Mouse (Mus musculus): ENCODE data around the gene Ecsit.
"Not testable (repeated sequence)": the region's sequence is repeated elsewhere in the genome, so short reads cannot be mapped to it uniquely, and the experiment has no call there.

Ecsit gene

DNA sequence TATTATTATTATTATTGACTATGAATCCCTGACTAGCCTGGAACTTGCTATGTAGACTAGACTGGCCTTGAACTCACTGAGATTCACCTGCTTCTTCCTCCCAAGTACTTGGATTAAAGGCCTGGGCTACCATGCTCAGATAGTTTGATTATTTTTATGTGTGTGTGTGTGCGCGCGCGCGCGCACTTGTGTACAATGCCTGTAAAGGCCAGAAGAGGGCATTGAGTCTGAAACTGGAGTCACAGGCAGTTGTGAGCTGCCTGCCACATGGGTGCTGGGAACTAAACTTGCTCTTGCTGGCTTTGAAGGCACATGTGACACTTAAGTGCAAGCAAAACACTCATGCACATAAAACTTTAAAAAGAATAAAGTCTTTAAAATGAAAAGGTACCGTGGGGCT, 4.0 kb upstream of the Ecsit start:
- no peak for DNase-seq

DNA sequence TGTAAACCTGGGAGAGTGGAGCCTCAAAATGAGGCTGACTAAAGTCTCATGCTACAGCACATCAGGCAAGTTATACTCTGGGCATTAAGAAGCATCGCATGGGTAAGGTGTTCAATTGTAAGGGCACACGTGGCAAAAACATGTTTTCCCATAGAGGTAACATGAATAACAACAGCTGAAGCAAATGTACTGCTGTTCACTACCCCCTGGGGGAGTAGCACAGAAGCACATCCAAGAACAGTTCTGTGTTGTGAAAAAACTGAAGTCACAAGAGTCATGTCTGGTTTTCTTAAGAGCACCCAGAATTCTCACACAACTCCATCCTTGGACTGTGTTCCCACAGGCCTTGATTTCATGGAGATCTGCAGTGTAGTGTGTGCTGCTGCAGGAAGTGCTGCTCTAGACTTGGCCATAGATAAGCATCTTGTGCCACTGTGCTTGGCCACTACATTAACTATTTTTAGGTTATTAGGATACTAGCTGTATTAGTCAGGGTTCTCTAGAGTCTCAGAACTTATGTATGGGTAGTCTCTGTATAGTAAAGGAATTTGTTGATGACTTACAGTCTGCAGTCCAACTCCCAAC, 1.9 kb upstream of the Ecsit start:
- DNase-seq = no peak

DNA sequence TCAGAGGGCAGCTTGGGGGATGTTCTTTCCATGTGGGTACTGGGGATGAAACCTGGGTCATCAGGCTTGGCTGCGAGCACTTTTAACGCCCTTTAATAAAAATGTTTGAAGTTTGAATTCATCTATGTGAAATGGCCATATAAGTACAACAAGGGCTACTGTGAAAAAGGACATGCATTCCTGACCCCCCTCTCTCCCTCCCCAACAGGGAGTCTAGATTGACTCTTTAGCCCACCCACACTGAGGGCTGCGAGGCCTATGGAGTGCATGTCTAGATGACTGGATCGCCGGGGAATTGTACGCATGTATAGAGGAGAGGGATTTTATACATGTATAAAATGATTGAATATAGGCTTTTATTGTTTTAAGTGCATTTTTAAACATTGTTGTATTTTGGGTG, 774 bp upstream of the Ecsit start:
- DNase-seq = no peak

DNA sequence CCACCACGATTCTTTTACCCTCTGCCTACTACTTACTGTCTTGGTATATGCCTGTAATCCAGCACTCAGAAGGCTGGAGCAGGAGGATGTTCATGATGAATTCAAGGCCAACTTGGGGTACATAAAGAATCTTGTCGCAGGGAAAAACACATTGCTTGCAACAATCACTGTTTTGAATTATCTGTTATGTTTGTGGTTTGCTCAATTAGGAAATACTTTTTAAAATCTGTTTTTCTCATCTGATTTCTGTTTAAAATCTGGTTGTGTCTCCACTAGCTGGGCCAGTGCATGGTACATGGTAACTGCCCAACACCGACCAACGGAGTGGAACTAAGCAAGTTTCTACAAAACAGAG, 594 bp downstream of the Ecsit start:
- no peak for DNase-seq

DNA sequence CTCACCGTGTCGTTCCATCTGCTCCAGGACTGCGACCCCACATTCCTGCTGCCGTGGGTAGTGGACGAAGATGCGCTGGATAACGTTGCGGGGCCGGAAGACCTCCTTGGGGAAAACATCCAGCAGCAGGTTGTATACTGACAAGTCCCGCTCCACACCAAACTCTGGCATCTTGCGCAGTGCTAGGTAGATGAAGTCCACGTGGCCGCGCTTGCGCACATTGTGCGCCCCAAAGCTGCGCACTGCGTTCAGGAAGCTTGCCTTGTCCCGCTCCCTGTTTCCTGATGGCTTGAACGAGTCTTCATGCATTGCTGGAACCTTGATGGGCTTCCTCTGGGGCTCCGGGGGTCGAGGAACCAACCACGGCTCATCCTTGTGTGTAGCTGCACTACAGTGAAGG, 9.0 kb downstream of the Ecsit start:
- no peak for DNase-seq

DNA sequence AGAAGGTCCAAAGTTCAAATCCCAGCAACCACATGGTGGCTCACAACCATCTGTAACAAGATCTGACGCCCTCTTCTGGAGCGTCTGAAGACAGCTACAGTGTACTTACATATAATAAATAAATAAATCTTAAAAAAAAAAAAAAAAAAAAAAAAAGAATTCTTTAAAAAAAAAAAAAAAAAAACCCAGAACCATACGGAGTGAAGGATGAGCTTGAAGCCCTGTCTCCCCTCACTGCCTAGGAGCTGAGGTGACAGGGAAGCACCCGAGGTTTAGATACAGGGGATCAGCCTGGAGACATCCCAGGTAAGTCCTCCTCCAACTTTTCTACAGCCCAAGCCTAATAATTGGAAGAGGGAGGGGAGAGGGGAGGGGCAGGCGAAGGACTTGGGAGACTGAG, 9.5 kb downstream of the Ecsit start:
- not testable (repeated sequence) for DNase-seq

DNA sequence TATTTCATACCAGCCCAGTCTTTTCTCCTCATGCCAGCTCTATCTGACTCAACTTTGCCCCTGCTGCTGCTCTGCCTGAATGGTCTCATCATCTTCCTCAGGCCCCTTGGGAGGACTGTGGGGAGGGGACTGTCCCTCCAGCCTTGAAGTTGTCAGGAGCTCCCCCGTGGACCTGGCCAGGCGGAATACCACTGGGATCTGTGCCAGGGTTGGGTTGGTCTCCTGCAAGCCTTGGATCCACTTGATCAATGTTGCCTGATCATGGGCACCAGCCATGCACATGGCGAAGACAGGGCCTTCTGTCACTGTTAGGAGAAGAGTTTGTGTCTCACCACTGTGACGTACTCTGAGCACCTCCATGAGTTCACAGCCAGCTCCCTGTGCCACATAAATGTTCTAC, 13.0 kb downstream of the Ecsit start:
- no peak for DNase-seq

DNA sequence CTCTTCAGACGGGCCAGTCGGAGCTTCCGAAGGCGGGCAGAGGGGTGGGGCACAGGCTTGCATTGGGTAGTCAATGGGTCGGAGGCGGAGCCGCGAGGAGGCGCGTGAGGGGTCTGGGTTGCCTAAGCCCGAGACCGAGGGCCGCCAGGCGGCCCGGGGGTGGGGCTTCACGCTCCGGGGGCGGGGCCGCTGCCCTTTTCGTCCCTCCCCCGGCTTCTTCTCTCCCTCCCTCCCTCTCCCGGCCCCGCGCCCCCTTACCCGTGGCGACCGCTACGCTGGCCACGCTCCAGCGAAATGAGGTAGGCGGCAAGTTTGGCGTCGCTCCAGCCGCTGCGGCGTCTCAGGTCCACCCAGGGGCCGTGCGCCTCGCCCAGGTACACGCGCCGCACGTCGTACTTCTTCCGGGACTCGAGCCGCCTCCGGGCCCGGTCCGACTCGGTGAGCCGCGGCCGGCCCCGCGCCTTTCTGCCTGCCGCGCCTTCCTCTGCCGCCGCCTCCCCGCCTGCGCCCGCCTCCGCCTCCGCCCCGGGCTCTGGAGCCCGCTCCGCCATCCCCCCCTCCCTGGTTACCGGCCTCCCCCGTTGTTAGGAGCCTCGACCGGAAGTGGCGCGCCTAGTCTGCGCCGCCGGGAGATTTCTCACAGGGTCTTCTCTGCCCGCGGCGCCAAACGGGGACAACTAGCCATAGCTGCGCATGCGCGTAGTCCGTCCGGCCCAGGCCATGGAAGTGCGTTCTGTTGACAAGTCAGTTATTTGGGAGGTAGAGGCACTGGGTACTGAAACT, 14.3 kb downstream of the Ecsit start, which contains the start of the genes Gm49318 and Zfp653:
TSS of gene Gm49318 (minus strand) at position 469 of the 783 bp plus-strand sequence.
TSS of gene Zfp653 (minus strand) at position 586 of the 783 bp plus-strand sequence.
- peak; percentile 98 for DNase-seq

DNA sequence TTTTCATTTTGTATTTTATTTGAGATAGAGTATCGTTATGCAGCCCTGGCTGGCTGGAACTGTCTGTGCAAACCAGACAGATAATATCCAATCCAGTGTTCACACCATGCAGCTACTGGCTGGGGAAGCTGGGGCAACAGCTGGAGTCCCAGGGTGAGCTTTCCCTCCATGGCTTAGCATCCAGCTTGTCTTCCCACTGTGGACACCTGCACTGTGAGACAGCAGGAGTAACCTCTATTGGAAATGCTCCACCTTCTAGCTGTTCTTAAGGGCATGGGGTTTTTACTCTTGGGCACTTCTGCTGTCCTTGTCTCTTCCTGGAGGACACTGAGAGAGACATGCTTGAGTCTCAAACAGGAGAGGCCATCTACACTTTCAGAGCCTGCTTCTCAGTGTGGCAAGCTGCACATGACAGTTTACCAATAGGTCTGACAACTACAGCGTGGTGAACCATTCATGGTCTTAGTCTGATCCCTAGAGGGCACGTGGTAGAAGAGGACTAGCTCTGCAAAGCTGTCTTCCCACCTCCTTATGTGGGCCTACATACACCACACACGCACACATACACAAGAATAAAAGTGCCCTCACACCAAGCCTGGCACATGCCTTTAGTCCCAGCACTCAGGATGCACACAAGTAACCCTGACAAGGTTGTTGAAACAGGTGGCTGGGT, 15.2 kb downstream of the Ecsit start:
- DNase-seq = no peak

DNA sequence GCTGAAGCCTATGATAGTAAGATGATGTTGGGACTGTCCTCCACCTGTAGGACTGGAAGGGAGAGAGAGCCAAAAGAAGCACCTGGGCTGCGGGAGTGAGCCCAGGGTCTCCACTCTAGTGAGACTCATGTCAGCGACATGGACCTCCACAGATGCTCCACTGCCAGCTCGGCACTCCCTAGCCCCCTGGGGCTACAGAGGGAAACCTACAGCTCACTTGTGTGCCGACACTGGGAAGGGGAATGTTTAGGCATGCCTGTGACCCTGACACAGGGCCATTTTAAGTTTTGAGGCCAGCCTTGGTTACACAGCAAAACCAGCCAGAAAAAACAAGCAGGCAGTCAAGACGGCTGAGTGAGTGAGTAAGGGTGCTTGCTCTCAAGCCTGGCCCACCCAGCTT, 18.0 kb downstream of the Ecsit start:
- no peak for DNase-seq

DNA sequence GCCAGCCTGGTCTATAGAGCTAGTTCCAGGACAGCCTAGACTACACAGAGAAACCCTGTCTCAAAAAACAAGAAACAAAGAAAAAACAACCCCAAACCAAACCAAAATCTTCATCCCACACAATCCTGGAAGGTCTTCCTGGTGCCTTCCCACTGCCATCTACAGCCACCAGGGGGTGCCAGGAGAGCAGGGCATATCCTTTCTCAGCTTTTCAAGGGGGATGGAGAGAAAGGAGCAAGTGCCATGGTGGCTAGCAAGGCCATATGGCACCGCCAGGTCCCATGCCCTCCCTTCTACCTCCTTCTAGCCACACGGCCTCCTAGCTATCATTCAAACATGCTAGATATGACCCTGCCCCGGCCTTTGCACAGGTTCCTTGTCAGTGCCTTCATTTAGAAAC, 18.8 kb downstream of the Ecsit start:
- peak; percentile 68 for DNase-seq

DNA sequence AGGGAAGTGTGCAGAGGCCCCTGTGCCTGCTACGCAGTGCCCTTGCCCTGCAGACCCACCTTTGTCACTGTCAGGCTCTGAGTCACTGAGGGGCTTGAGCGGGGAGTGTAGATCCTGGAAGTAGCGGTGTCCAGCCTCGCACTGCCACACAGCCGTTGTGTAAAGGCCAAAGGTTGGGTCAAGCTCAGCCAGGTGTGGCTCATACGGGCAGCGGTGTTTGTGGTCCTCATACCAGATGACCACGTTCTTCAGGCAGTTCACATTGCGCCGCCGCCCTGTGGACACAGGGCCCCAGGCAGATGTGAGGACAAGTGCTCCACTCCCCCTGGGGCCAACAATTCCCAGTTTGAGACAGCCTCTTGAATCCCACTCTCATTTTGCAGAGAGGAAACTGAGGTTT, 19.6 kb downstream of the Ecsit start:
- DNase-seq = no peak

DNA sequence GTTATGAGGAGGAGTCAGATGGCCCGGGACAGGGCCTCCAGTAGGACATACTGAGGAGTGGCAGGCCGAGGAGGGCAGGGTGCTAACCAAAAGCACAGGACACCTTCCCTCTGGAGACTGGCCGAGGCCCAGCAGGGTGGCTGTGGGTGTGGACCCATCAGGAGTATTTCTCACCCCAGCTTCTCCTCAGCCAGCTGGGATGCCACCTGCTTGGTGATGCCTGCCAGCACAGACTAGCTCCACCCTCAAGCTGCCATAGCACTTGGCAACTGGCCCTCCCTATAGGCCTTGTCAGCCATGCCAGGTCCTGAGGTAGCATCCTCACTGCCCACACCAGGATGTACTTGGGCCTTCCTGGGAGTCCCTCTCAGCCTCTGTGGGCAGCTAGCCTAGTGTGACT, 20.9 kb downstream of the Ecsit start:
- no peak for DNase-seq

DNA sequence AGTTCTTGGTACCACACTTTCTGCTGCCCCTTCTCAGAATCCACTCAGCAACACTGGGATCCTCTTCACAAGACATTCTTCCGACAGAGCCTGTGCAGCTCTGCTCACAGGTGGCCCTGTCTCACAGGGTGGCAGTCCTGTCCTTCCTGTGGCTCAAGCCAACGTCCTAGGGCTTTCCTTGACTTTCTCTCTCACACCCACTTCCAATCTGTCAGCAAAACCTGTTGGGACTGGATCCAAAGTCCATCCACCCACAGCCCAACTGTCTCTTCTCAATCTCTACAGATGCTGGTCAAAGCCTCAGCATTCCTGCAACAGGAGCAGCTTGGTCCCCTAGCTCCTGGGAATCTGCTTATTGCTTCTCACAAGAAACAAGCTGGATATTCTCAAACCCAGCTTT, 23.9 kb downstream of the Ecsit start:
- no peak for DNase-seq

DNA sequence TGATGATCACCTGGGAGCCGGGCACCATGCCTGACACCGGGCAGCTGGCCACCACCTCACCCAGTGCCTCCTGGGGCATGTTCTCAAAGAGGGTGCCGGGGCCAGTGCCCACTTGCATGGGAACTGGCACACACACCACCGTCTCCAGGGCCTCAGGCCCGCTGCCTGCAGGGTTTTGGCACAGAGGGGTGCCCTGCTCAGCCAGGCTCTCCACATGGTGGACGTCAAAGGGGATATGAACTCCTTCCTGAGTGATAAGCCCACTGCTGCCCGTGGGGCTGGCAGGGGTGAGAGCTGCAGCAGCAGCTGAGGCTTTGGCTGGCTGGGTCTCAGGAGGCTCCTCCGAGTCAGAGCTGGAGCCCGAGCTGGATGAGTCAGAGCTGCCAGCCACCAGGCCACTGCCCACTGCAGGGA, 27.2 kb downstream of the Ecsit start:
- no peak for DNase-seq

DNA sequence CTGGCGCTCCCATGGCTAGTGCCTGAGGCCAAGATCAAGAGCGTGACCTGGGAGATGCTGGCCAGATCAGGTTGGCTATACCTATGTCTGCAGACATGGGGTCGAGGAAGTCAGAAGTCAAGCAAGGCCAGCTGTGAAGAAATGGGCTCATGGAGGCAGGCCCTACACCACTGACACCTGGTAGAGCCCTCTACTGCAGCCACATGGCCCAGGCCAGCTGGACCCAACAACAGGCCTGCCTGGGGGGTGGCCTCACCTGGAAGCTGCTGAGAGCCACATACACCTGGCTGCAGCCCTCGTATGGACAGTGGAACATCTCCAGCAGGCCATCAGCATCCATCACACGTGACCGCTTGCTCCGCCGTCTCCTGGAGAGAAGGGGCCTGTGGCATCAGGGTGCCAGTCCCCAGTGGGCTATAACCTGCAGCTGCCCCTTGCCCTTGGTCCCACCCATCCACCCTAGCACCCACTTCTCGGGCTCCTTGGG, 28.2 kb downstream of the Ecsit start:
- DNase-seq = no peak

DNA sequence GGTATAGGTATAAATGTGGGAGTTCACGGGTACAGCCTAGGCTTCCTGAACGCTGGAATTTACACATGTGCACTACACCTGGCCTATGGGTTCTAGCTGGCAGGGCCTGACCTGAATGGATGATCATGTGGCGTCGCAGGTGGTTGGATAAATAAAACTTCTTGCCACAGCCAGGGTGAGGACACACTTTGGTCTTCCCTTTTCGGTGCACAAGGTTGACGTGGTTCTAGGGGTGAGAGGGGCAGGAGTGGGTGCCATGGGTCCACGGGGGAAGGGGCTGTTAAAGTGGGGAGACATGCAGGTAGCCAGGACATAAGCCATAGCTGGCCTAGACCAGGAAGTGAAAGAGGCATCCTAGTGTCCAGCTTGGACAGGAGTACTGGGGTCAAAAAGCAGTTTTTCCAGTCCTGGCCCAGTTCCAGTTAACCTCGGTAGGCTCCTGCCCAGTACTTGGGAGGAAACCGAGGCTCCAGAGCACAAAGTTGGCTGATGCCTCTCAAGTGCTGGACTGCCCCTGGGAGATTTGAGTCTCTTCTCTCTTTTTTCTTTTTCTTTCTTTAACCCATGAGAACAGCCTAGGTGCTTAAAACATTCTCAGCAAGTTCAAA, 28.8 kb downstream of the Ecsit start:
- DNase-seq = peak; percentile 74

DNA sequence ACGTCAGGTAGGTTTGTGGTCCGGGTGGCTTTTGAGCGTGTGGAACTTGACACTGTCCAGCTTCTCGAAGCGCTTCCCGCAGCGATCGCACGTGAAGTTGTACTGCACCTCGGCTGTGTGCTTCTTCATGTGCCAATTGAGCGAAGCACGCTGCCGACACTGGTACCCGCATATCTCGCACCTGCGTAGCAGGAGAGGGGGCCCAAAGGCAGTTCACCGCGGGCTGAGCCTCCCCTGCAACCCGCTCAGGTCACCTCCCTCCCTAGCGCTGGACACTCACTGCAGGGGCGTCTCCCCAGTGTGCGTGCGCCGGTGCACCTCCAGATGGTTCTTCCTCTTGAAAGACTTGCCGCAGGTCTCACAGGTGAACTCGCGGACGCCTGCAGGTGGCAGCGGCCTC, 29.5 kb downstream of the Ecsit start:
- no peak for DNase-seq

DNA sequence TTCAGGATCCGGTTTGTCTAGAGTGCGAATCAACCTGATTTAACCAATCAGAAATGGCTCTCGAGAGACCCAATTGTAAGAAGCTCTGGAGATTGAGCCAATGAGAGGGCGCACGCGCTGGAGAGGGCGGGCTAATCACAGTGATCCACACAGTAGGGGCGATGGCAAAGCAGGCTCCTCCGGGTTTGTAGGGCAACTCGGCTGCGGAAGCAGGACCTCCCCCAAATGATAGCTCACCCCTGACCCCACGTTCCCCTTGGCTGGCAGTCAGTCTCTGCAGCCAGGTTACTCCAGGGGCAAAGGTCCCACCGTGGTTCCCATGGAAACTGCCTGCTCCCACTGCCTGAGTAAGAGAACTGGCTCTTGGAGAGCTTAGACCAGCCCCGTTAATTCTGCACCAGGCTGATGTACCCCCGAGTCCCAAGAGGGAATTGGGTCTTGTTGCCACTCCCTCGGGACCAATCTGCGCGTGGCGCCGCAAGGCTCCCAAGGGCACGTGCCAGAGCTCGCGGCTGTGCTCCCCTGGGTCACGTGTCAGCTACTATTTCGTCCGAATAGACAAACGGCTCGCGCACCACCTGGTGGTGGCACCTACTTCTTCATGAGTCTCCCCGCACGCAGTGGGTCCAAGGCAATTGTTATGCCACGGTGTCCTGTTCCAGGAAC, 30.7 kb downstream of the Ecsit start:
- DNase-seq = peak; percentile 85

DNA sequence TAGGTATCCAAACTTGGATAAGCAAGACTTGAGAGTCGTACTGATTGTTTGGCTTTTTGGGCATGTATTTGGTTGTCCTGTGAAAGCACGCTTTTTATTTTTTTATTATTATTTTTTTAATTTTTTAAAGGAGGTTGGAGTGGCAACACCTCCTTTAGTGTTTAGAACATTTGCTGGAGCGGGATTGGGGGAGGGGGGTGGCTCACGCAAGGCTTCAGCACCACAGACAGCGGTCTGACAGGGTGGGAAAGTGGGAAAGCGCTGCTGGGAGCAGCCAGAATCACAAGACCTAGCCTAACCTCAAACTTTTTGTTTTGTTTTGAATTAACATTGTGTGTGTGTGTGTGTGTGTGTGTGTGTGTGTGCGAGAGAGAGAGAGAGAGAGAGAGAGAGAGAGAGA, 31.6 kb downstream of the Ecsit start:
- no peak for DNase-seq

DNA sequence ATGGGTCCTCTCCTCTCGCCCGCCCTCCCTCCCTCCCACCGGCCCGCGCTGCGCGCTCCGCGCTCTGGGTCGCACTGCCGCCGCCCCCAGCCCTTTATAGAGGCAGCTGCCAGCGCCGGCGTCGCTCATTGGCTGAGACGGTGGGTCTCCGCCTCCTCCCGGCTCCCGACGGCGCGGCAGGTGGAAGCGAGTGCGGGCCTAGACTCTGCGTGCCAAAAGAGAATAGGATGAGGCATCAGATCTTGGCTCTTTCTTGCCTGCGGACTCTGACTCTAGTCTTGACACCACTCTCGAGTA, 33.3 kb downstream of the Ecsit start, which contains the start of gene Elavl3:
TSS of gene Elavl3 (minus strand) at position 66 of the 297 bp plus-strand sequence.
- DNase-seq = no peak

DNA sequence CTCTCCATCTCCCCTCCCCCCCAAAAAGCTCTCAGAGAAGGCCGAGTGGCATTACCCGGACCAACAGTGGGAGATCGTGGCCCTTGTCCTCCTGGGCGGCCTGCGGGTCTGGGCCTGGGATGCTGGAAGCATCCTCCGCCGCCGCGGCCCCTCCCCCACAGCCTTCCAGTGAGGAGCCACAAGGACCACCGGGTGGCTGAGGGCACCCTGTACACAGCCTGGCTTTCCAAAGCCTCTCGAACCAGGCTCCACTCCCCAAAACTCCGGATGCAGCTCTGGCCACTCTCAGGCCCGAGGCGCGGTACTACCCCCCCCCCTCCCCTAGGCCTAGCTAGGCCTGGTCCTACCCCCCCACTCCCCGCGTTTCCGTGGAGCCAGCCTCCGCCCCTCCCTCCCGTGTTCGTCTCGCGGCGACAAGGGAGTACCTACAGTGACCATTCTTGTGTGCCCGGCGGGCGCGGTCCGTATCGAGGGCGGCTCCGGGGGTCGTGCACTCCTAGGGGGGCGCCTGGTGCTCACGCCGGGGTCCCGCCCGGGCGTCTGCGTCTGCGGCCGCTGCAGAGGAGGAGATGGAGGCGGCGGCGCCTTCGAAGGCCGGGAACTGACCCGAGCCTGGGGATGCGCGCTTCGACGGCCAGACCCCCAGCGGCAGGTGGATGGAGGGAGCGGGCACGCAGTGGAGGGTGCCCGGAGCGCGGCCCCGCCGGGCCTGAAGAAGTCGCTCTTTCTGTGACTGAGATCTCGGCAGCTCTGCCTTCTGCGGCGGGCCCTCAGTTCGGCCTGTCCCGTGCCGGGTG, 33.9 kb downstream of the Ecsit start:
- no peak for DNase-seq
